Mouse (Mus musculus) neural tube, embryonic 12.5 days (tissue): ENCODE measurements around the gene Mfap3. TPM values are rescaled to one million over a fixed set of nuclear protein-coding genes. Genes with fewer than 3 reads are reported as not detected.
A peak's percentile ranks its signal among the peaks of the same experiment; 100 is the strongest.
"Not testable (repeated sequence)": the region's sequence is repeated elsewhere in the genome, so short reads cannot be mapped to it uniquely, and the experiment has no call there.

Experiments
- ATAC-seq: fragments of 200-750 bp; cut with Nextera tagmentation; 2 replicates; pipeline ENCODE4 v1.8.0; 2017; ENCODE audit warnings: low read depth, mild to moderate bottlenecking, moderate TSS enrichment, moderate library complexity; ENCODE audit not compliant: low FRiP score
- H3K27ac ChIP-seq: fragments of 300-500 bp; sonication (generic); 2 replicates; pipeline ENCODE4 v1.5.1; 2016
- H3K27me3 ChIP-seq: fragments of 300-500 bp; sonication (generic); replicated peaks from 2 replicates; pipeline ENCODE4 v1.6.1; 2016; ENCODE audit warnings: mild to moderate bottlenecking
- H3K36me3 ChIP-seq: fragments of 300-500 bp; sonication (generic); 2 replicates; pipeline ENCODE4 v1.6.1; 2016; ENCODE audit warnings: mild to moderate bottlenecking
- H3K4me1 ChIP-seq: fragments of 300-500 bp; sonication (generic); 2 replicates; pipeline ENCODE4 v1.6.1; 2016
- H3K4me2 ChIP-seq: fragments of 300-500 bp; sonication (generic); replicated peaks from 2 replicates; pipeline ENCODE4 v1.6.1; 2016; ENCODE audit warnings: mild to moderate bottlenecking
- H3K4me3 ChIP-seq: fragments of 300-500 bp; sonication (generic); 2 replicates; pipeline ENCODE4 v1.5.1; 2016
- H3K9ac ChIP-seq: fragments of 300-500 bp; sonication (generic); 2 replicates; pipeline ENCODE4 v1.6.1; 2016; ENCODE audit warnings: mild to moderate bottlenecking
- H3K9me3 ChIP-seq: fragments of 300-500 bp; sonication (generic); 2 replicates; pipeline ENCODE4 v1.6.1; 2016; ENCODE audit warnings: mild to moderate bottlenecking
- WGBS: fragments of 180-500 bp; shearing (Covaris S2); methylation state at CpG from one replicate; pipeline ENCODE4 v1.1.7; 2016; 5-methylcytosine and 5-hydroxymethylcytosine counted together
- polyA plus RNA-seq: library from polyadenylated mRNA; unstranded; fragments of >200 nt; fragmentation: Nextera tagmentation; extraction: Ambion mirVana; gene quantifications from 2 replicates; pipeline ENCODE4 v1.2.1, GENCODE M21; 2016

Mfap3 gene
- polyA plus RNA-seq, 1 experiment from 2014 or later: 54.6 TPM

GRCm38 (mm10) chr11:57532306-57532705 lies 13.8 kb downstream of the Mfap3 start:
- H3K9ac ChIP-seq: no peak overlapping the region
- no peaks in the 10 kb centered on the region for H3K27me3 ChIP-seq
- no peaks in the 10 kb centered on the region for H3K9me3 ChIP-seq
- peaks cover 13% of the 10 kb centered on the region for H3K4me1 ChIP-seq
- WGBS: 93% methylated on average over 4 of the region's 4 CpGs
- H3K27ac ChIP-seq: no peak overlapping the region
- no peak overlapping the region for H3K4me3 ChIP-seq
- H3K36me3 ChIP-seq: peaks cover 31% of the 10 kb centered on the region
- no peak for ATAC-seq
- no peak overlapping the region for H3K4me2 ChIP-seq

- Histone ChIP-seq H3K9me3 (no peaks in the 10 kb centered on the region), H3K9ac (no peak overlapping the region), H3K27me3 (no peaks in the 10 kb centered on the region), H3K36me3 (peaks cover 9% of the 10 kb centered on the region; the same call in 1 of the 2 replicates), H3K27ac (no peak overlapping the region), H3K4me2 (no peak overlapping the region), H3K4me1 (peaks cover 12% of the 10 kb centered on the region), H3K4me3 (no peak overlapping the region)
- no peak for ATAC-seq
- 90% methylated on average over 5 of the region's 5 CpGs for WGBS
These were observed 17.4 kb downstream of the Mfap3 start for GRCm38 (mm10) chr11:57535912-57536311.

- no peak for ATAC-seq
- Histone ChIP-seq H3K36me3 (no peaks in the 10 kb centered on the region), H3K9me3 (no peaks in the 10 kb centered on the region), H3K27ac (no peak overlapping the region), H3K4me1 (no peaks in the 10 kb centered on the region), H3K9ac (no peak overlapping the region), H3K4me3 (no peak overlapping the region), H3K4me2 (no peak overlapping the region), H3K27me3 (no peaks in the 10 kb centered on the region)
- 78% methylated on average over 5 of the region's 5 CpGs for WGBS
These were observed 21.5 kb downstream of the Mfap3 start for GRCm38 (mm10) chr11:57539841-57540418.

- H3K27me3 ChIP-seq: no peaks in the 10 kb centered on the region
- no peak overlapping the region for H3K9ac ChIP-seq
- H3K27ac ChIP-seq: no peak overlapping the region
- H3K4me3 ChIP-seq: no peak overlapping the region
- no peaks in the 10 kb centered on the region for H3K4me1 ChIP-seq
- no peak for ATAC-seq
- WGBS: 88% methylated on average over 2 of the region's 2 CpGs
- H3K36me3 ChIP-seq: no peaks in the 10 kb centered on the region
- no peaks in the 10 kb centered on the region for H3K9me3 ChIP-seq
- H3K4me2 ChIP-seq: no peak overlapping the region
These were observed 22.2 kb downstream of the Mfap3 start for GRCm38 (mm10) chr11:57540681-57541080.

- WGBS: 31% methylated on average over 18 of the region's 18 CpGs
- peak; percentile 80 for ATAC-seq
- H3K4me2 ChIP-seq: peak overlapping the region; percentile 33
- no peaks in the 10 kb centered on the region for H3K9me3 ChIP-seq
- no peaks in the 10 kb centered on the region for H3K27me3 ChIP-seq
- H3K27ac ChIP-seq: no peak overlapping the region
- peaks cover 10% of the 10 kb centered on the region for H3K4me1 ChIP-seq
- no peak overlapping the region for H3K4me3 ChIP-seq
- H3K9ac ChIP-seq: no peak overlapping the region
- H3K36me3 ChIP-seq: no peaks in the 10 kb centered on the region
These were observed 30.4 kb downstream of the Mfap3 start for GRCm38 (mm10) chr11:57548618-57549550.

GRCm38 (mm10) chr11:57550230-57550629 lies 31.8 kb downstream of the Mfap3 start:
- Histone ChIP-seq H3K9ac (no peak overlapping the region), H3K36me3 (no peaks in the 10 kb centered on the region), H3K27me3 (no peaks in the 10 kb centered on the region), H3K4me1 (peaks cover 10% of the 10 kb centered on the region), H3K4me3 (no peak overlapping the region), H3K27ac (no peak overlapping the region), H3K9me3 (no peaks in the 10 kb centered on the region), H3K4me2 (no peak overlapping the region)
- ATAC-seq: no peak
- 91% methylated on average over 2 of the region's 2 CpGs for WGBS

- Histone ChIP-seq H3K4me1 (peaks cover 10% of the 10 kb centered on the region), H3K27ac (no peak overlapping the region)
- no peak for ATAC-seq
These were observed 32.6 kb downstream of the Mfap3 start for GRCm38 (mm10) chr11:57551016-57551415.

GRCm38 (mm10) chr11:57553015-57553780 lies 34.7 kb downstream of the Mfap3 start:
- Histone ChIP-seq H3K9me3 (no peaks in the 10 kb centered on the region), H3K27me3 (no peaks in the 10 kb centered on the region), H3K27ac (no peak overlapping the region), H3K4me3 (no peak overlapping the region), H3K9ac (no peak overlapping the region), H3K36me3 (no peaks in the 10 kb centered on the region), H3K4me2 (no peak overlapping the region), H3K4me1 (peaks cover 10% of the 10 kb centered on the region)
- ATAC-seq: peak; percentile 59
- 23% methylated on average over 9 of the region's 9 CpGs for WGBS

More at GRCm38 (mm10) chr11:57551016-57551415, 32.6 kb downstream of the Mfap3 start:
- Histone ChIP-seq H3K4me2 (no peak overlapping the region), H3K9me3 (no peaks in the 10 kb centered on the region), H3K4me3 (no peak overlapping the region), H3K9ac (no peak overlapping the region), H3K36me3 (no peaks in the 10 kb centered on the region), H3K27me3 (no peaks in the 10 kb centered on the region)
- WGBS: 89% methylated on average over 8 of the region's 8 CpGs

- not testable (repeated sequence) for ATAC-seq, H3K27ac ChIP-seq
- 84% methylated on average over 10 of the region's 10 CpGs for WGBS
These were observed 39.5 kb downstream of the Mfap3 start for GRCm38 (mm10) chr11:57557936-57558335.

GRCm38 (mm10) chr11:57564564-57564963 lies 46.1 kb downstream of the Mfap3 start:
- peaks cover 1% of the 10 kb centered on the region; the same call in 1 of the 2 replicates for H3K9me3 ChIP-seq
- 80% methylated on average over 12 of the region's 12 CpGs for WGBS
- H3K4me2 ChIP-seq: no peak overlapping the region
- no peak overlapping the region for H3K9ac ChIP-seq
- no peaks in the 10 kb centered on the region for H3K27me3 ChIP-seq
- ATAC-seq: no peak
- H3K4me1 ChIP-seq: peaks cover 6% of the 10 kb centered on the region
- H3K4me3 ChIP-seq: no peak overlapping the region
- no peaks in the 10 kb centered on the region for H3K36me3 ChIP-seq
- H3K27ac ChIP-seq: no peak overlapping the region

More at GRCm38 (mm10) chr11:57557936-57558335, 39.5 kb downstream of the Mfap3 start:
- not testable (repeated sequence) for H3K36me3 ChIP-seq, H3K4me2 ChIP-seq, H3K4me3 ChIP-seq, H3K4me1 ChIP-seq, H3K27me3 ChIP-seq, H3K9me3 ChIP-seq, H3K9ac ChIP-seq

- H3K9ac ChIP-seq: 0 out of 2 replicates have a peak overlapping the region, but pooled peaks have one; percentile 13
- peak overlapping the region; percentile 22 for H3K4me2 ChIP-seq
- no peak overlapping the region for H3K27ac ChIP-seq
These were observed 47.9 kb downstream of the Mfap3 start for GRCm38 (mm10) chr11:57566091-57567035.

More at GRCm38 (mm10) chr11:57566091-57567035, 47.9 kb downstream of the Mfap3 start:
- Histone ChIP-seq H3K36me3 (no peaks in the 10 kb centered on the region), H3K4me3 (no peak overlapping the region), H3K27me3 (no peaks in the 10 kb centered on the region), H3K4me1 (peaks cover 6% of the 10 kb centered on the region), H3K9me3 (peaks cover 7% of the 10 kb centered on the region; the same call in 1 of the 2 replicates)
- ATAC-seq: no peak
- WGBS: 33% methylated on average over 18 of the region's 18 CpGs
